Mouse (Mus musculus): ENCODE measurements around the gene Tmem238.

The Tmem238 gene

GRCm38 (mm10) chr7:4792278-4793212 lies 3.1 kb upstream of the Tmem238 start, which contains the start of gene Rpl28:
Gene Rpl28 (plus strand): TSS chr7:4792874.
- DNase-seq (ENCODE audit: inconsistent age in 2 of 2, low spot score in 1 of 2) = peak; percentile 96 to 98

GRCm38 (mm10) chr7:4788499-4789435 lies 689 bp downstream of the Tmem238 start:
- peak; percentile 81 to 94 for DNase-seq (ENCODE audit: inconsistent age in 2 of 2, low spot score in 1 of 2)

- DNase-seq (ENCODE audit: inconsistent age in 2 of 2, low spot score in 1 of 2) = no peak
Measured at GRCm38 (mm10) chr7:4783667-4784268, 5.7 kb downstream of the Tmem238 start.

- DNase-seq (ENCODE audit: inconsistent age in 2 of 2, low spot score in 1 of 2) = no peak
Measured at GRCm38 (mm10) chr7:4782759-4783158, 6.7 kb downstream of the Tmem238 start, which contains the start of the genes Il11 and Tmem190. Gene Il11 (minus strand): TSS chr7:4782859. Gene Tmem190 (plus strand): TSS chr7:4782937.

DNA sequence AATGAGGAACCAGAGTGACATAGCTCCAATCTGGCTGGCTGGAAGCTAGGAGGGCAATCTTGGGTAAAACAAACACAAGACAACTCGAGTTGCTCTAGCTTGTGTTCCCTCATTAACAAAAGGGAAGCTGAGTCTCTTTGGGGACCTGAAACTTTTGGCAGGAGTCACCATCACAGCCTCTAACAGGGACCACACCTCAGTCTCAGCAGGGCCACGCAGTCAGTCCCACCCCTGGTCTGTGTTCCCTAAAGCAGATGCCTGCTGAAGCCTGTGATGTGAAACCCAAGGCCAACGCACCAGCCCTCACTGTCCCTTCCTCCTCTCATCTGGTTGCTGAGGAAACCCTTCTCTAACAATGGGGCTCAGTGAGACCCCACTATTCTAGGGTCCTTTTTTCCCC lies 7.3 kb downstream of the Tmem238 start:
- no peak for DNase-seq (ENCODE audit: inconsistent age in 2 of 2, low spot score in 1 of 2)

DNA sequence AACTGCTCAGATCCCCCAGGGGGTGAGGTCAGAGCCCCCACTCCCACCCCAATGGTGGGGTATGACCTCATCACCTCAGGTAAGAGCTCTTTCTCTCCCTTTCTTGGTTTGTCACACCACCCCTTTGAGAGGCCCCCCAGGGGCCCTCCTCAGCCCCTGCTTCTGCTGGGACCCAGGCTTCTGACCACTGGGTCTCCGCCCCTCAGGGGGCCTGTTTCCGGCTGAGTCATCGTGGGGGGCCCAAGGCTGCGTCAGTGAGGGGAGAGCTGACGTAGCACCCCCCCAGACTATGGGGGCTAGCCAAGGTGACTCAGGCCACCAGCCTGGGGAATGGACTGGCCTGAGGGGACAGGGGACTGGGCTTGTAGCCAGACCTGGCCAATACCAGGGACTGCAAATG lies 9.5 kb downstream of the Tmem238 start:
- DNase-seq (ENCODE audit: inconsistent age in 2 of 2, low spot score in 1 of 2) = no peak

GRCm38 (mm10) chr7:4777851-4778637 lies 11.4 kb downstream of the Tmem238 start:
- no peak for DNase-seq (ENCODE audit: inconsistent age in 2 of 2, low spot score in 1 of 2)

DNA sequence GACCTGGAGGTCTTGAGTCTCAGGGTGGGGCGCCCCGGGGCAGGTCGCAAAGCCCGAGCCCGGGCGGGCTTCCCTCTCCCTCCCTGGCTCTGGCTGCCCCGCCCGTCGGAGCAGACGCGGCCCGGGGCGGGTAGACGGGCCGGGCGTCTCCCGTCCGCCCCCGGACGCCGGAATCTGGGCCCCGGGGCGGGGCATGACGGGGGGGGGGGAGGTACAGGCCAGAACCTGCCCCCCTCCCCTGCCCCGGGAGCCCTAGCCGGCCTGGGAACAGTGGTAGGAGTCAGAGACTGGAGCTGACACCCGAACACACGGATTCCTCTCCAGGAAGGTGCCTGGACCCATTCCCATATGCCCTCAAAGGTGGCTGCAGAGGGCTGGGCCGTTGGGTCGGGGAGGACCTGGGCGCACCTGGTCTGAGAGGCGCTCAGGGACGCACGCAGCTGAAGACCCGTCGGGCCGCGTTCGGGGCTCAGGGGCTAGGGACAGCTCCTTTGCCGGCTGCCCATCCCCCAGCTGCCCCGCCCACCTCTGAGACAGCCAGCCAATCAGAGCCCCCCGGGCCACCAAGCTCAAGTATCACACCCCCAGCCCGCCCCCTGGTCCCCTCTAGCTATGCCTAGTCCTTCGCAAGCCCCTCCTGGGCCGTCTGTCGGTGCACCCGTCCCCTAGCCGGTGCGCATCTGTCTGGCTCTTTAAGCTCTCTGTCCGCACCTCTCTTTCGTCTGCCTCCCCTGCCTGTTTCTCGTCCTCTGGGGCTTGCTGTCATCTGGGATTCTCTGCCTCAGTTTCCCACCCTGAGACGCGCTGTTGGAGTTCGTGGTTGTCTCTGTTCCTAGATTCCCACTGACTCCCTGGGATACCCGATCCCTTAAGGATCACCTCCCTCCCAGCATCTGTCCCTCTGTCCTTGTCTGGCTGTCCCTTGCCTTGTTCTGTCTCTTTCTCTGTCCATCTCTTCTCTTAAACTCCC lies 12.3 kb downstream of the Tmem238 start:
- peak; percentile 59 to 77 for DNase-seq (ENCODE audit: inconsistent age in 2 of 2, low spot score in 1 of 2)

DNA sequence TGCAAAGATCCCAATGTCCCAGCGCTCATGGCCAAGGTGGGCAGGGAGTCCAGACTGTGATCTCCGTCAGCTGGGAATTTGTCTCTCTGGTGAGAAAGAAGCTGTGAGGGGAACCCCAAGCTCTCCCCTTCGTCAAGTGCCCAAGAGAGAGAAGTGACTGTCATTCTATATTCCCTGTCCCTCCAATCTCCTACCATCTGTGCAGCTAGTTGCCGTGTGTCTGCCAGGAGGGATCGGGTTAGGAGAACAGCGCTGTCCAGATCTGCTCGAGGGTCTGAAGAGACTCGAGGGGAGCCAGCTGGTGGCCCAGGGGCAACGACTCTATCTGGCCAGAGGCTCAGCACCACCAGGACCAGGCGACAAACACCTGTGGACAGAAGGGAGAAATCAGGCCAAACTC lies 13.3 kb downstream of the Tmem238 start:
- DNase-seq (ENCODE audit: inconsistent age in 2 of 2, low spot score in 1 of 2) = no peak

GRCm38 (mm10) chr7:4771202-4771601 lies 18.3 kb downstream of the Tmem238 start, which contains the start of gene Fam71e2:
Gene Fam71e2 (minus strand): TSS chr7:4771302.
- no peak for DNase-seq (ENCODE audit: inconsistent age in 2 of 2, low spot score in 1 of 2)

- DNase-seq (ENCODE audit: inconsistent age in 2 of 2, low spot score in 1 of 2) = no peak
Measured at GRCm38 (mm10) chr7:4764946-4765710, 24.3 kb downstream of the Tmem238 start.

GRCm38 (mm10) chr7:4759670-4760069 lies 29.8 kb downstream of the Tmem238 start:
- no peak for DNase-seq (ENCODE audit: inconsistent age in 2 of 2, low spot score in 1 of 2)

DNA sequence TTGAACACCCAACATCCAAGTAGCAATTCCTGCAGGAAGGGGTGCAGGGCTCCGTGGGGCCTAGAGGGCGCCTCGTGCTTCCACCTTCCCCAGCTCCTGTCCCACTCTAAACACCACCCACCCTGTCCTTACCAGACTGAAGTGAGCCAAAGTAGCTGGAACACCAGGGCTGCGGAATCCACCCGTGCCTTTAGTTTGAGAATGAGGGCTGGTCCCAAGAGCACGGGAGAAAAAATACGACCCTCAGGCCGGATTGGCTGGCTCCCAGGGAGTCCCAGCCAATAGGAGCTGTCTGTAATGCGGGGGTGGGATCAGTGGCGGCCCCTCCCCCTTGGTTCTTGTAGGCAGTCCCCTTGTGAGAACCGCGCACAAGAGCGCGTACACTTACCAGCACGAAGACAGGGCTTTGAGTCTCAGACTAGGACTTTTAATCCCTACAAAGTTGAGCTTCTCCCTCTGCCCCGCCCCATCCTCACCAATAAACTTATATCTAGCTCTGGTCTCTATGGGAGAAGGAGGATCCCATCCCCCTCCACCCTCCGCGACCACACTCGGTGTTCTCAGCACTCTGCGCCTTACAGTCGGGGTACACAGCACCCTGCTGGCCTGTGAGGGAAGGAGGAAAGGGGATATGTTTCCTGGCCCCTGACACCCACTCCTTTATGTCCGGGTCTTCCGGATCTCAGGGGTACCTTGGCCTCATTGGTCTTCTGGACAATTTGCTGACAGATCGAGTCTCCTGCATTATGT lies 36.5 kb downstream of the Tmem238 start, which contains the start of gene Cox6b2:
Cox6b2 (minus strand) TSS at position 274 of the 750 bp plus-strand sequence.
- peak; percentile 70 to 84 for DNase-seq (ENCODE audit: inconsistent age in 2 of 2, low spot score in 1 of 2)

DNA sequence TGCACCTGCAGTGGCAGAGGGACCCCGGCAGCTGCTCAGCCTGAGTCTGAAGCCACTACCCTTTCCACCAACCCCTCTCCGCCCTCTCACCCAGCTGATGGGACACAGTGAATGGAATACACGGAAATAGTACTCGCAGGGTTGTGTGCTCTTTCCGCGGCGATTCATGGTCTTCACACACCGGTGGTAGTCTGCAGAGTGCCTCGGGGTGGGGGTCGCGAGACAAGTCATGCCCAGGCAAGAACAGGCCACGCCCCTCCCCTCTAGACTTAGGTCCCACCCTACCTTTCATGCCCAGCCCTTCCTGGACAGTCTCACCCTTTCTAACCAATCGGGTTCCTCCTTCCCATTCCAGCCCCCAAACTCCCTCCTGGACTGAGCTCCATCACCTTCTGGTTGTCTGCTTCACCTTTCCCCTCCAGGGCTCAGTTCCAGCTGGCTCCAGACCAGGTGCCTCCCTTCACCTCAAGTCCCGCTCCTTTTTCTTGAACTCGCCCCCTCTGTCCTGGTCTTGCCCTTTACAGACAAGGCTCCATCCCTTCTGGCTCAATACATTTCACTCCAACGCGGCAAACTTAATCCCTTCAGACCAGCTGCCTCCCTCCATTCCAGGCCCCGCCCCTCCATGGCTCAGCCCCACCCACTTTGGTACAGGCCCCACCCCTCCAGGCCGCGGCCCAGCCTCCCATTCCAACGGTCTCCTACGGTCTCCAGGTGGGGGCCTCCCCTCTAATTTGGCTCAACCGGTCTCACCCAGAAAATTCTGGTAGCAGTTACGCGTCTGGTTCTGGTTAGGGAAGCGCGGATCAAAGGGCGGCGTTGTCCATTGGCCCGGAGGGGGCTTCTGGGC lies 37.3 kb downstream of the Tmem238 start:
- DNase-seq (ENCODE audit: inconsistent age in 2 of 2, low spot score in 1 of 2) = peak in 1 of 2 experiments; percentile 78

DNA sequence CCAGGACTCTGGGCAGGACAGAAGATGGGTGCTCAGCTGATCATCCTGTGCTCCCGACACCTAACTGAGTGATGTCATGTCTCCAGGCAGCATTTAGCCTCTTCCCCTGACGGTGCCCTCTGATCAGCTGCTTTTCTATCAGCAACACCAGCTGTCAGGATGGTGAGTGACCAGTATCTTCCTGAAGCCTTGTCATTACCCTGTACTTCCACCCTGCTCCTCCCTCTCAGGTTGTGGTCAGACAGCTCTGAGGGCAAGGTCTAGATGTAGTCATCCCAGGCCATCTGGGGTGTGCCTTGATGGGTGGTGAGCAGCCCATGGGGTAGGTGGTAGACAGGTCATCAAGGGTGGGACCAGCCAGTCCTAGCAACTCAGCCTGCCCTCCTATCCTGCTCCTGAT lies 40.3 kb downstream of the Tmem238 start:
- DNase-seq (ENCODE audit: inconsistent age in 2 of 2, low spot score in 1 of 2) = no peak

GRCm38 (mm10) chr7:4748321-4748720 lies 41.1 kb downstream of the Tmem238 start:
- no peak for DNase-seq (ENCODE audit: inconsistent age in 2 of 2, low spot score in 1 of 2)

Data from adrenal gland, adult (tissue).